Mouse (Mus musculus) mature B cell (primary cell): ENCODE data around the gene Polr2f.

Experiments
- in situ Hi-C: fragments of 300-500 bp; cut with MboI; formaldehyde crosslinking; loops from 2 replicates; pipeline ENCODE4 v1.14.3; 2019

The Polr2f gene

GRCm38 (mm10) chr15:79155572-79155971 lies 14.8 kb downstream of the Polr2f start:
- in situ Hi-C loops: no loop called here

DNA sequence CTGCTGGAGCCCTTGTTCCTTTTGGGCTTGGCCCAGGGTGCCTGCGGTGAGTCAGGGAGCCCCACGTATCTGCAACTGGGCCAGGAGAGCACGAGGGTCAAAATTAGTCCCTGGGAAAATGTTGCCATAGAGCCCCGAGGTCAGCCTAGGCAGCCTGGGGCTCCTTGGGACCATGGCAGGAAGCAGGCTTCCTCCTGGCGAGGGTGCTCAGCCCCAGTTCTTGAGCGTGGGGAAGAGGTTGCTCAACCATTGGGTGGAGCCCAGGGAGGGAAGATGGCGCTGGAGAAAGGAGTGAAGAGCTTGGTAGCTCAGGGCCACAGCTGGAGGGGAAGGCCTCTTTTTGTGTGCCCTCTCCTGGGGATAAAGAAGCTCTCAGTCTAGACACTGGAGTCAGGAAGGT lies 21.5 kb downstream of the Polr2f start:
- in situ Hi-C loops: no loop called here

DNA sequence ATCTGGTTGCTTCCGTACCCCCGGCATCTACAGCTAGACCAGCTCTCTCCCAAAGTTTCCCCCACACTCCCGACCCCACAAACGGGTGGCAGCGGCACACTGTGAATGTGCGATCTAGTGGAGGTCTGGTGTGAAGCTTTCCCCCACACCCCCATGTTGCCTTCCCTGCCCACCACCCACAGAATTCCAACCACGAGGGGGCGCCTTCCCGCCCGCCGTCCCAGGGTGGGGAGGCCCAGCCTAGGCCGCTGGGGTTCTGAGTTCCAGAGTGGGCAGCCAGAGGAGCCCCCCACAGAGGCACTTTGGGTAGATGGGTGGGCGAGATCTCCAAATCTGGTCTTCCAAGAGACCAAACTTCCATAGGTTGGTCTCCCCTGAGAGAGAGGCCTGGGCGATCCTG lies 22.0 kb downstream of the Polr2f start:
- in situ Hi-C loops: no loop called here

GRCm38 (mm10) chr15:79164251-79164650 lies 23.4 kb downstream of the Polr2f start:
- in situ Hi-C loops: no loop called here

GRCm38 (mm10) chr15:79165140-79165539 lies 24.3 kb downstream of the Polr2f start, which contains the start of gene Sox10:
Gene Sox10, minus strand, starts transcription at chr15:79165240.
- in situ Hi-C loops: no loop called here

DNA sequence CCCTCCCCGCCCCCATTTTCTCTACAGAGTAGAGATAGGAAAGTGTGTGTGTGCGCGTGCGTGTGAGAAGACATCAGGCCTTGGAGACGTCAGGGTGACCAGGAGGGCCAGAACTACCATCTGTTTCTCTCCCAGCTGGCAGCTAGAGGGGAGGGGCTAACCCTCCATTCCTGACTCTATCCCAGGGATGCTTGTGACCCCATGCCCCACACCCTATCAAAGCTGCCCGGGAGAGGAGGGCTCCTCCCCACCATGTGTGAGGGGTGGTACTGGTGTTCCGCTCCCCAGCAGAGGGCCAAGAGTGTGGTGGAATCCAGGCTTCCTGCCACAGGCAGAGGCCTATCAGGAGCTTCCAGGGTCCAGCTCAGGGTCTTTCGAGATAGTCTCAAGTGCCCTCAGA lies 25.9 kb downstream of the Polr2f start:
- in situ Hi-C loops: no loop called here

DNA sequence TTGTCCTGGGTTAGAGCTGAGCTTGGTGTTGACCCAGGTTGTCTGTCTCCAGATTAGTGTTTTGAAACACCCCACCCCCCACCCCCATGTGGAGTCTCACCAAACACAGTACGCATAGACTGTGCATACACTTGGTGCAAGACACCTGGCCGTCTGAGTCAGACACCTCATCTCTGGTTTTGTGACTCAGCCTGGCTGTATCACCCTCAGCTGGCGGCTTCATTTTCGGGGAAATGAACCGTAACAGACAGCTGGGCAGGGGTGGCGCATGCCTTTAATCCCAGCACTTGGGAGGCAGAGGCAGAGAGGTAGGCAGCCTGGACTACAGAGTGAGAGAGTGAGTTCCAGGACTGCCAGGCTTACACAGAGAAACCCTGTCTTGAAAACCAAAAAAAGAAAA lies 36.1 kb downstream of the Polr2f start:
- in situ Hi-C loops: no loop called here

DNA sequence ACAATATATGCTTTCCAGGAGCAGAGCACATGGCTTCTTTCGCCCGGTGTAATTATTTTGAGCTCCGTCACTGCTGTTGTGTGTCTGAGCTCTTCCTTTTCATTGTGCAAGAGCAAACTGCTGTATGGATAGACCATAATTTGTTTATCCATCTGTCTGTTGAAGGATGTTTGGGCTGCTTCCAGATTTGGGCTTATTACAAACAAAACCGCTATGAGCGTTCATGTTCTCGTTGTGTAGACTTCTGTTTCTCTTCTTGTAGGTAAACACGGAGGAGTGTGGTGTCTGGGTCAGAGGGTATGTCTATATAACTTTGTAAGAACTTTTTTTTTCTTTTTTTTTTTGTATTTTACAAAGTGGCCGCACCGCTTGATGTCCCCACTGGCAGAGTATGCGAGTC lies 44.4 kb downstream of the Polr2f start:
- in situ Hi-C loops: no loop called here

- in situ Hi-C loops: no loop called here
Observed at GRCm38 (mm10) chr15:79187819-79188218, 47.0 kb downstream of the Polr2f start.

GRCm38 (mm10) chr15:79191426-79191825 lies 50.6 kb downstream of the Polr2f start:
- in situ Hi-C loops: no loop called here

- in situ Hi-C loops: no loop called here
Observed at GRCm38 (mm10) chr15:79192450-79192849, 51.6 kb downstream of the Polr2f start.

GRCm38 (mm10) chr15:79192885-79193845 lies 52.4 kb downstream of the Polr2f start:
- in situ Hi-C loops: no loop called here

DNA sequence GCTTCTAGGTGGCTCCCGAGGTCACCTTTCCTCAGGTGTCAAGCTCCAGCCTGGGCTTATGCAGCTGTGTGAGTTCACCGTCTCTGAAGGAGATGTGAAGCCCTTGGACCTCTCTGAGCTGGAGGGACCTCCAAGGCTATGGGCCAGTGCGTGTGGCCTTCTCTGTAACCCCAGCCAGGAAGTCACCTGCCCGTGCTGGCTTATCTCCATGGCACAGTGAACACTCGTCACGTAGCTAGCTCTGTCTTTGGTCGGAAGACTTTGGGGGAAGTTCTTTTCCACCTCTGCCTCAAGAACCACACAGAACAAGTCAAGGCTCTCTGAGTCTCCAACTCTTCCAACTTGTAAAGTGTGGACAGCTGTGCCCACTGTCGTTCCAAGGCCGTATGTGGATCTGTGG lies 53.2 kb downstream of the Polr2f start:
- in situ Hi-C loops: no loop called here

- in situ Hi-C loops: no loop called here
Observed at GRCm38 (mm10) chr15:79194946-79195345, 54.1 kb downstream of the Polr2f start.

GRCm38 (mm10) chr15:79195492-79195891 lies 54.7 kb downstream of the Polr2f start:
- in situ Hi-C loops: no loop called here

GRCm38 (mm10) chr15:79199390-79199976 lies 58.7 kb downstream of the Polr2f start:
- in situ Hi-C loops: no loop called here
